Mouse (Mus musculus) G1E (cell line): ENCODE measurements around the gene Ceacam1. TPM values are rescaled to one million over a fixed set of nuclear protein-coding genes. Genes with fewer than 3 reads are reported as not detected.

Experiments
- ATAC-seq: 2 replicates; pipeline ENCODE4 v1.8.0; 2016; ENCODE audit warnings: mild to moderate bottlenecking; ENCODE audit not compliant: insufficient number of reproducible peaks, poor library complexity, low FRiP score, severe bottlenecking; ENCODE audit errors: extremely low read depth
- DNase-seq: peaks from one replicate; pipeline ENCODE4 v3.0.0; 2012; ENCODE audit warnings: low spot score
- H3K27me3 ChIP-seq: 2 replicates; pipeline ENCODE4 v1.6.1; 2012; ENCODE audit warnings: mild to moderate bottlenecking, low read length, inconsistent platforms; ENCODE audit not compliant: insufficient read depth
- H3K36me3 ChIP-seq: replicated peaks from 2 replicates; pipeline ENCODE3; 2012; ENCODE audit warnings: mild to moderate bottlenecking, inconsistent platforms
- H3K4me1 ChIP-seq: 2 replicates; pipeline ENCODE4 v1.6.1; 2012; ENCODE audit warnings: low read depth, low read length, inconsistent platforms, mixed read lengths; ENCODE audit not compliant: insufficient read depth
- H3K4me3 ChIP-seq: 2 replicates; pipeline ENCODE4 v1.5.1; 2012; ENCODE audit warnings: low read depth, mild to moderate bottlenecking, inconsistent platforms, low read length, moderate library complexity, mixed read lengths
- H3K9me3 ChIP-seq: replicated peaks from 2 replicates; pipeline ENCODE4 v1.6.1; 2012; ENCODE audit warnings: inconsistent platforms
- CTCF ChIP-seq: IDR thresholded peaks from 2 replicates; pipeline ENCODE4 v1.5.1; 2012; ENCODE audit warnings: low read depth, low read length, inconsistent platforms, mixed read lengths
- GATA1 ChIP-seq: IDR thresholded peaks from 2 replicates; pipeline ENCODE4 v1.6.1; 2012; ENCODE audit warnings: borderline replicate concordance, low read length, inconsistent platforms, mixed read lengths
- GATA2 ChIP-seq: IDR thresholded peaks from 2 replicates; pipeline ENCODE4 v1.6.1; 2012; ENCODE audit warnings: low read depth, low read length, inconsistent platforms, borderline replicate concordance
- POLR2AphosphoS5 ChIP-seq: IDR thresholded peaks from 2 replicates; pipeline ENCODE4 v1.6.1; 2012; ENCODE audit warnings: low read depth, low read length, inconsistent platforms; ENCODE audit not compliant: insufficient replicate concordance
- TAL1 ChIP-seq: conservative IDR thresholded peaks from 2 replicates; pipeline ENCODE4 v1.6.1; 2012; ENCODE audit warnings: low read depth, low read length, inconsistent platforms, mixed read lengths
- polyA plus RNA-seq: library from polyadenylated mRNA; stranded (reverse); fragments of >175 nt; gene quantifications from 2 replicates; pipeline ENCODE4 v1.2.3, GENCODE M21; 2012
- total RNA-seq, 2 experiments: library from RNA; stranded (forward) in 1 of 2; stranded (reverse) in 1 of 2; fragments of 200-1000 nt in 1 of 2; fragments of >200 nt in 1 of 2; fragmentation: Nextera tagmentation in 1 of 2; gene quantifications; 2 replicates each; pipeline ENCODE4 v1.2.3; 2014 to 2017

Gene Ceacam1
- total and polyA plus RNA-seq, 3 experiments, result 0.66 TPM; not detected in 2

DNA sequence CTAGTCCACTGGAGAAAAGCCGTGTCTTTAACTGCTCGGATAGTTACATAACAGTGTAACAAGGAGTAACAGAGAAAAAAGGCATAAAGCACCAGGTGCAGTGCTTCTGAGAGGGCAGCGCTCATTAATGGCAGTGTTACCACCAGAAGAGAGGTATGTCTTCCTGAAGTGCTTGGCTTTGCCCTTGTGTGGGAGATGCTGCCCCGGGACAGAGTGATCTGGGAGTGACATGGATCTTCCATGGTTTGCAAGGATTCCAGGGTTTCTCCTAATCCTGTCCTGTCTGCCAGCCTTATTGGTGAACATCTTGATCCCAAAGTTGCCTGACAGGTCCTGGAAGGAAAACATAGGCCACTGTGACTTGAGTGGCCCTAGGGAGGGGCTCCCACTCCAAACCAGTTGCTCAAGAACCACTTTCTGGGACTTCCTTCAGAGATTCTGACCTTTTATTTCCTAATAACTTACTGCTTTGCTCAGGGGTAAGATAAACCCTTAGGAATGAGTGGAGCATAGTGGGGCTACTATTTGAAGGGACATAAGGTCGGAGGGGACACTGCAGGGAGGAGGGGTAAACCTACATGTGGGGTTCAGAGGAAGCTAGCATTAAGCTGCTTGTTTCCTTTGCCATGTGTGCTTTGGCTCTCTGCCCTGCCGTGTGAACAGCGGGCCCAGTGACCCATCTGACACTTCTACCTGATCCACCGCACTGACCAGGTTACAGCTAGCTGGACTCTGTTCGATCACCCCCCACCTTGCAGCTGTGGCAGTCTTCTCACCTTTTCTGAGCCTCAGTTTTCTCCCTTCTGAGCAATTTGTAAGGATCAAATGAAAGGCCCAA lies 37.2 kb downstream of the Ceacam1 start:
- no peaks in the 10 kb centered on the region for H3K9me3 ChIP-seq
- TF ChIP-seq GATA1 (no peak), GATA2 (no peak), CTCF (no peak), POLR2AphosphoS5 (no peak), TAL1 (no peak)
- no peak for ATAC-seq

DNA sequence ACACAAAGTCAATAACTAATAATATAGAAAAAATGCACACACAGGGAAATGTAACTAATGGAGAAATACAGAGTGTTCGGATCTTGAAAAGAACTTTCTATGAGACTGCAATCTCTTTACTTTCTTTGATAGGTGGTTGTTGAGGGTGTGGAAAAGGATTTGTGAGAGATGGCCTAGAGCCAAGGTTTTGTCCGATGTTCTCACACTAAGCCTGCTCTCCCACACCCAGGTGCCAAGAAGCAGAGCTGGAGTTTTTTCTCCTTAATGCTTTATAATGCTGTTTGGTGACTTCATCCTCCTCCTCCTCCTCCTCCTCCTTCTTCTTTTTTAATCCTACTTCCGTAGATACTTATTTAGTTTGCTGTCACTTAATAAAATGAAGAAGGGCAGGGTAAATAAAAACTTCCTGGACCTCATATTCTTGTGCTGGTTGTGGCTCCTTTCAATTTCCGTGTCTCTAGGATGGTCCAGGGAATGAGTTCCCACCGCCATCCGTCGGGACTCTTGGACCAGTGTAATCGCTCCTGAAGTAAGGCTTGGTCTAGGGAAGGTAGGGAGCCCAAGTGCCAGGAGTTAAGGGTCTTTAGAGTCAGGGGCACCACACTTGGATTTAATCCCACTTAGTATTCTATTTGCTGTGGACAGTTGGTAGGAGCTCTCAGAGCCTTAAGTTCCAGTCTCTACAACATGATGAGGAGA lies 38.1 kb downstream of the Ceacam1 start:
- DNase-seq (no peak), ATAC-seq (no peak)
- Histone ChIP-seq H3K27me3 (no peaks in the 10 kb centered on the region; the same call in 1 of the 2 replicates), H3K9me3 (no peaks in the 10 kb centered on the region), H3K4me3 (no peak overlapping the region), H3K4me1 (no peaks in the 10 kb centered on the region), H3K36me3 (no peaks in the 10 kb centered on the region)
- TF ChIP-seq CTCF (no peak), POLR2AphosphoS5 (no peak), GATA1 (no peak), GATA2 (no peak), TAL1 (no peak)

More for the DNA sequence above, 37.2 kb downstream of the Ceacam1 start:
- H3K27me3 ChIP-seq, result no peaks in the 10 kb centered on the region; the same call in 1 of the 2 replicates
- H3K36me3 ChIP-seq, result no peaks in the 10 kb centered on the region
- no peak overlapping the region for H3K4me3 ChIP-seq
- no peaks in the 10 kb centered on the region for H3K4me1 ChIP-seq
- no peak for DNase-seq

DNA sequence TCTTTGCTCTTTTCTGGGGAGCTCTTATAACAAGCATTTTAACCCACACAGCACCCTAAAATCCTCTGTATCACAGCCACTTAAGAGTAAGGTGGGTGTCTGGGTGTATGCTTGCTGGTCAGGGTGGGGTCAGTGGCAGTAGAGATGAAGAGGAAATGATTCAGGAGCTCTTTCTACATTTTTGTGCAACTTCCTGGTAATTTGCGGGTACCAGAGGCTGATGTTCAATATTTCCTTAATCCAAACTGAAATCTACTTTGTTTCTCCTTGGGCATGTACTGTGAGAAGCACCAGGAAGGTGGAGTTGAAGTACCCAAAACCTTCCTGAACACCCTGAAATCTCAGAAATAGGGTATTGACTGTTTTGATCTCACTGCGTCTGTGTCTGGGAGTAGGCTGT lies 40.7 kb downstream of the Ceacam1 start:
- H3K27me3 ChIP-seq, result no peaks in the 10 kb centered on the region
- TF ChIP-seq GATA1, result no peak
- no peak for TF ChIP-seq GATA2
- no peak for TF ChIP-seq POLR2AphosphoS5
- TF ChIP-seq CTCF, result no peak
- no peak for TF ChIP-seq TAL1
- H3K4me3 ChIP-seq, result no peak overlapping the region
- no peaks in the 10 kb centered on the region for H3K9me3 ChIP-seq
- no peaks in the 10 kb centered on the region for H3K36me3 ChIP-seq
- H3K4me1 ChIP-seq, result no peaks in the 10 kb centered on the region
- DNase-seq (no peak), ATAC-seq (no peak)

DNA sequence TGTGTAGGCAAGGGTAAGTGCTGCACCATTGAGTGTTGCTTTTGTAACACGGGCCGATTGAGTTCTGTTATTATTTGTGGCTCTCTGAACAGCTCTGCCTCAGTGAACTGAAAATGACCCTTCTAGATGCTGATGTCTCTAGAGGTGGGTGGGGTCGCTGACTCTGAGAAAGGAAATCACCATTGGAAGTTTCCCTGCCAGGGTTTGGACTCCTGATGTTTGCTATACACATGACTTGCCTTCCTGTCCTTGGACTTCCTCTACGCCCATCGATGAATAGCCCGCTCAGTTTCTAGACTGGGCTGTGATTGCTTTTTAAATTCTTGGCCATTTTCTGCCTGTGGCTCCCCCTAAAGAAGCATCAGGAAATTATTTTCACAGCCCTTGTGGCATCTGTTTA lies 41.2 kb downstream of the Ceacam1 start:
- no peak for TF ChIP-seq POLR2AphosphoS5
- H3K4me3 ChIP-seq, result no peak overlapping the region
- no peaks in the 10 kb centered on the region for H3K9me3 ChIP-seq
- no peaks in the 10 kb centered on the region for H3K4me1 ChIP-seq
- no peaks in the 10 kb centered on the region for H3K36me3 ChIP-seq
- DNase-seq (no peak), ATAC-seq (no peak)
- H3K27me3 ChIP-seq, result no peaks in the 10 kb centered on the region

GRCm38 (mm10) chr7:25435546-25435851 lies 41.9 kb downstream of the Ceacam1 start:
- H3K4me3 ChIP-seq, result no peak overlapping the region
- no peaks in the 10 kb centered on the region for H3K27me3 ChIP-seq
- ATAC-seq (no peak), DNase-seq (no peak)
- TF ChIP-seq POLR2AphosphoS5 (no peak), GATA1 (no peak), TAL1 (no peak), GATA2 (no peak), CTCF (no peak)
- no peaks in the 10 kb centered on the region for H3K9me3 ChIP-seq
- no peaks in the 10 kb centered on the region for H3K36me3 ChIP-seq
- H3K4me1 ChIP-seq, result no peaks in the 10 kb centered on the region

DNA sequence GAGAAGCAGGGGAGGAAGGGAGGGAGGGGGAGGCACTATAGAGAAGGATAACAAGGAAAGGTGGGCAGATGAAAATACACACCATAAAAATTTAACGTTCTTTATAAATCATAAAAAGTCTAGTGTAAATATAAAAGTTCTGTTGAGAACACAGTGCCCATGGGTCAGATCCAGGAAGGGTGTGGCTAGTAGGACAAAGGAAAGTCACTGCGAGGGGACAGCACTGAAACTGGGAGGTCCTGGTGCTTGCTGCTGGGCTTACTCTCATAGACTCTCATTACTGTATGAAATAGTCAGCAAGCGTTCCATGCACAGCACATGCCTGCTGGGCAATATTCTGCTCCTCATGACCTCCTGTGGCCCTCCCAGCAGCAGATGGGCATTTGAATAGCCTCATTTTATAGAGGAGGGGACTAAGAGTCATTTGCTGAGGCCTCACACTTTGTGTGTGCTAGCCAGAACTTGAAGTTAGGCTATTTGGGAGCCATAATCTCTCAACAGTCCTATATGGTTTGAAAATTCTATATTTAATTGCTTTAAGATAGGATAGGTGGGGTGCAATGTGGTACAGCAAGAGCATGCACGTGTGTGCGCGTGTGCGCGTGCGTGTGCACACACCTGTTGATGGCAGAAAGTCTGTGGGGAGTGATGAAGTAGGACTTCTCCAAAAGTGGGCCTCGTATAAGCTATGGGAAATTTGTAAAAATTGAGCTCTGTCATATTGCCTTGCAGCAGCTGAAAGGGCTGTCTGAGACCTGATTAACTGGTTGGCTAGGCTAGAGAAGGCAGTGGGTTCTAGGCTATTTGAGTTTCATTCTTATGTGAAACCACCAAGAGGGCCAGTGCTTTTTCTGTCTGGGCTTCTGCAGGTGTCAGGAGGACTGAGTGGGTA lies 42.5 kb downstream of the Ceacam1 start:
- H3K36me3 ChIP-seq, result no peaks in the 10 kb centered on the region
- DNase-seq, result no peak
- no peak for ATAC-seq
- H3K4me1 ChIP-seq, result no peaks in the 10 kb centered on the region
- no peaks in the 10 kb centered on the region for H3K9me3 ChIP-seq
- H3K27me3 ChIP-seq, result no peaks in the 10 kb centered on the region
- TF ChIP-seq GATA2, result no peak
- TF ChIP-seq POLR2AphosphoS5, result no peak
- TF ChIP-seq TAL1, result no peak
- no peak for TF ChIP-seq GATA1
- no peak for TF ChIP-seq CTCF
- H3K4me3 ChIP-seq, result no peak overlapping the region
